Mouse (Mus musculus) stomach, embryonic 16.5 days (tissue): ENCODE results near the gene Rassf3. TPM values are rescaled to one million over a fixed set of nuclear protein-coding genes. Genes with fewer than 3 reads are reported as not detected.

ENCODE experiments used
- ATAC-seq: fragments of 200-750 bp; cut with Nextera tagmentation; 2 replicates; pipeline ENCODE4 v1.8.0; 2017; ENCODE audit warnings: moderate number of reproducible peaks, moderate TSS enrichment; ENCODE audit not compliant: insufficient read depth, low FRiP score
- H3K27ac ChIP-seq: fragments of 300-500 bp; sonication (generic); 2 replicates; pipeline ENCODE4 v1.5.1; 2014; ENCODE audit warnings: low read length
- H3K27me3 ChIP-seq: fragments of 300-500 bp; sonication (generic); 2 replicates; pipeline ENCODE4 v1.6.1; 2014; ENCODE audit warnings: low read length, control low read depth, mixed read lengths; ENCODE audit not compliant: control insufficient read depth, insufficient read depth
- H3K36me3 ChIP-seq: fragments of 300-500 bp; sonication (generic); 2 replicates; pipeline ENCODE4 v1.6.1; 2014; ENCODE audit warnings: low read length; ENCODE audit not compliant: control insufficient read depth, insufficient read depth
- H3K4me1 ChIP-seq: fragments of 300-500 bp; sonication (generic); 2 replicates; pipeline ENCODE4 v1.6.1; 2014; ENCODE audit warnings: low read length, control low read depth, mixed read lengths; ENCODE audit not compliant: control insufficient read depth, insufficient read depth
- H3K4me2 ChIP-seq: fragments of 300-500 bp; sonication (generic); 2 replicates; pipeline ENCODE4 v1.6.1; 2014; ENCODE audit warnings: low read depth, low read length, mixed read lengths
- H3K4me3 ChIP-seq: fragments of 300-500 bp; sonication (generic); replicated peaks from 2 replicates; pipeline ENCODE4 v1.5.1; 2014; ENCODE audit warnings: mild to moderate bottlenecking, low read length
- H3K9ac ChIP-seq: fragments of 300-500 bp; sonication (generic); 2 replicates; pipeline ENCODE4 v1.6.1; 2014; ENCODE audit warnings: low read length
- H3K9me3 ChIP-seq: fragments of 300-500 bp; sonication (generic); replicated peaks from 2 replicates; pipeline ENCODE4 v1.6.1; 2016; ENCODE audit warnings: low read length, control low read depth; ENCODE audit not compliant: control insufficient read depth
- WGBS: fragments of 180-500 bp; shearing (Covaris S2); extraction: QIAGEN DNeasy Blood & Tissue Kit; methylation state at CpG from one replicate; pipeline ENCODE4 v1.1.7; 2014; 5-methylcytosine and 5-hydroxymethylcytosine counted together
- polyA plus RNA-seq: library from polyadenylated mRNA; unstranded; fragments of >200 nt; fragmentation: Nextera tagmentation; extraction: Ambion mirVana; gene quantifications from 2 replicates; pipeline ENCODE4 v1.2.1, GENCODE M21; 2015

Rassf3 gene
- polyA plus RNA-seq, 1 experiment from 2014 or later: 22.0 TPM

- 43% methylated on average over 7 of the region's 7 CpGs for WGBS
- Histone ChIP-seq H3K36me3 (no peaks in the 10 kb centered on the region), H3K27me3 (no peaks in the 10 kb centered on the region), H3K9ac (no peak overlapping the region; the same call in 1 of the 2 replicates), H3K27ac (peak overlapping the region; percentile 50), H3K9me3 (no peaks in the 10 kb centered on the region), H3K4me2 (peak overlapping the region; percentile 64), H3K4me3 (no peak overlapping the region), H3K4me1 (peaks cover 33% of the 10 kb centered on the region)
- ATAC-seq: no peak
These were observed 29.8 kb upstream of the Rassf3 start for GRCm38 (mm10) chr10:121505929-121506328.

GRCm38 (mm10) chr10:121504973-121505911, 29.1 kb upstream of the Rassf3 start:
- no peaks in the 10 kb centered on the region for H3K36me3 ChIP-seq
- peaks cover 31% of the 10 kb centered on the region for H3K4me1 ChIP-seq
- H3K9ac ChIP-seq: peak overlapping the region; percentile 67
- ATAC-seq: peak; percentile 78
- H3K4me2 ChIP-seq: peak overlapping the region; percentile 64
- peak overlapping the region; percentile 50 for H3K27ac ChIP-seq
- H3K27me3 ChIP-seq: no peaks in the 10 kb centered on the region
- H3K4me3 ChIP-seq: peak overlapping the region; percentile 46
- H3K9me3 ChIP-seq: no peaks in the 10 kb centered on the region
- 14% methylated on average over 35 of the region's 35 CpGs for WGBS

- no peaks in the 10 kb centered on the region for H3K9me3 ChIP-seq
- peaks cover 21% of the 10 kb centered on the region for H3K4me1 ChIP-seq
- 67% methylated on average over 5 of the region's 5 CpGs for WGBS
- H3K9ac ChIP-seq: no peak overlapping the region
- no peak for ATAC-seq
- no peaks in the 10 kb centered on the region for H3K36me3 ChIP-seq
- H3K4me3 ChIP-seq: no peak overlapping the region
- no peak overlapping the region for H3K27ac ChIP-seq
- no peaks in the 10 kb centered on the region for H3K27me3 ChIP-seq
- no peak overlapping the region for H3K4me2 ChIP-seq
These were observed 25.0 kb upstream of the Rassf3 start for GRCm38 (mm10) chr10:121501160-121501559.

- H3K9ac ChIP-seq: no peak overlapping the region
- ATAC-seq: peak; percentile 65; the same call in 1 of the 2 replicates
These were observed 23.9 kb upstream of the Rassf3 start for GRCm38 (mm10) chr10:121500034-121500433.

DNA sequence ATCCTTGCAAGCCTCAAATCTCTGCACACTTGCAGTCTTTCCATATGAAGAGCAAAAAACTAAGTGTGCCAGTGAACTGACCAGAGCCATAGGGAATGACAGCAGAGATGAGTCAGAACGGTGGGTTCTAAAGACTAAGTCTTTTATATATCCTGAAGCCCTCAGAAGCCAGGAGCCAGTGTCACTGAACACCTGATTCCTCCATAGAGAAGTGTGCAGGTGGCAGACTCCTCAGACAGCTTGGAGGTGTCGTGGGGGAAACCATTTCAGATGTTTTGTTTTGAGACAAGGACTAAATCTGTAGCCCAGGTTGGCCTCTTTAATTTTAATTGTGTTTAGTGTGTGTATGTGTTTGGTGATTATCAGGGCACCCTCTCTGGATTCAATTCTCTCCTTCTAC, 22.9 kb upstream of the Rassf3 start:
- Histone ChIP-seq H3K9me3 (no peaks in the 10 kb centered on the region), H3K9ac (no peak overlapping the region), H3K4me2 (no peak overlapping the region), H3K27me3 (no peaks in the 10 kb centered on the region), H3K27ac (no peak overlapping the region), H3K36me3 (no peaks in the 10 kb centered on the region), H3K4me1 (peaks cover 7% of the 10 kb centered on the region), H3K4me3 (no peak overlapping the region)
- WGBS: 73% methylated on average over 2 of the region's 2 CpGs
- no peak for ATAC-seq

More at GRCm38 (mm10) chr10:121500034-121500433, 23.9 kb upstream of the Rassf3 start:
- Histone ChIP-seq H3K27ac (no peak overlapping the region; the same call in 1 of the 2 replicates), H3K4me2 (no peak overlapping the region), H3K36me3 (no peaks in the 10 kb centered on the region), H3K9me3 (no peaks in the 10 kb centered on the region), H3K27me3 (no peaks in the 10 kb centered on the region), H3K4me1 (peaks cover 12% of the 10 kb centered on the region), H3K4me3 (no peak overlapping the region)
- WGBS: 52% methylated on average over 5 of the region's 5 CpGs

DNA sequence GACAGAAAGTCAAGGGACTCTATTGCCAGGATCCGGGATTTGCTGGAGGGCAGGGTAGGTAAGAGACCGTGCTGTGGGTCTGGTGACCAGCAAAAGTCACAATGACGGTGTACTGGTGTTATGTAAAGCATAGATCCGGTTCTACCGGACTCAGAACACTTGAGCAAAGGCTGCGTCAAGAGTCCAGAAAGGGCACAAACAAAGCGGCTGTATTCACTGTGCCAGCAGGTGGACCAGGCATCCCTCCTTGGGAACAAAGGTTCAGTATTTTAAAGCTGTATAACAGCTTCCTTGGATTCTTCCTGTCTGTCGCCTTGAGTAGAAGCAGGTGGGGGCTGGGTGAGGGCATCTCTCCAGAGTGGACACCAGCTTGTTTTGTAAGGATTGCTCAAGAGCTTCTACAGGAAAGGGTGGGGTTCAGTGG, 22.3 kb upstream of the Rassf3 start:
- WGBS: 53% methylated on average over 8 of the region's 8 CpGs
- Histone ChIP-seq H3K4me3 (no peak overlapping the region), H3K4me2 (no peak overlapping the region), H3K36me3 (no peaks in the 10 kb centered on the region), H3K27me3 (no peaks in the 10 kb centered on the region), H3K4me1 (peaks cover 7% of the 10 kb centered on the region), H3K9me3 (no peaks in the 10 kb centered on the region), H3K9ac (no peak overlapping the region), H3K27ac (peak overlapping the region; percentile 36)
- peak; percentile 65; the same call in 1 of the 2 replicates for ATAC-seq

DNA sequence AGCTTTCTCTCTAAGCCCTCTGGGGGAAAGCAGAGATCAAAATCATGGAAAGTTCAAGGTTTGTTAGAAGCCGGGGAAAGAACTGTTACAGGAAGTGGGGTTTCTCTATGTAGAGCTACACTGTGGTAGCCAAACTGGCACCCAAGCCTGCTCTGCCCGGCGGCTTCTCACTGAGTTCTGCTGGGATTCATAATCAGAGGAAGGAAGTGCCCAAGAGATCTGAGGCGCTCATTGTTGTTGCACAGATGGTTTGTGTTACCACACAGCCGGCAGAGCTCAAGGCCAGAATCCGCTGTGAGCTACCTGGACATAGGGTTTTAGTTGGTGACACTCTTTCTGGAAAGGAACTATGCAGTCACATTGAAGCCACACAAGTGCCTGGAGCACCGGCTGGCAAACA, 21.8 kb upstream of the Rassf3 start:
- no peak overlapping the region for H3K4me3 ChIP-seq
- no peaks in the 10 kb centered on the region for H3K27me3 ChIP-seq
- no peak overlapping the region for H3K9ac ChIP-seq
- WGBS: 74% methylated on average over 7 of the region's 7 CpGs
- no peak overlapping the region for H3K4me2 ChIP-seq
- H3K9me3 ChIP-seq: no peaks in the 10 kb centered on the region
- H3K36me3 ChIP-seq: no peaks in the 10 kb centered on the region
- ATAC-seq: no peak
- peak overlapping the region; percentile 36 for H3K27ac ChIP-seq
- peaks cover 9% of the 10 kb centered on the region for H3K4me1 ChIP-seq

DNA sequence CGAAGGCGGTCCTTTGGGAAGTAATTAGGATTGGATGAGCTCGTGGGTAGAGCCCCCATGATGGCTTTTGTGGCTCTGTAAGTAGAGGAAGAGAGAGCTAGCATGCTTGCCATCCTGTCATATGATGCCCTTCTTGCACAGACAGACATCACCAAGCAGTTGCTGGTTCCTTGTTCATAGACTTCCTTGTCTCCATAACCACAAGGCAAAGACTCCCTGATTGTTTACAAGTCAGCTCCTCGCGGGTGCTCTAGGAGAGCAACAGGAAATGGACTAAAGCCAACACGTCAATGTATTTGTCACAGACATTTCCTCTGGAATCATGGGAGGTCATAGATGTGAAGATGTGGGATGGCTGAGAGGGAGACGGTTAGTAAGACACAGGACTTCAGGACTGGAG, 20.5 kb upstream of the Rassf3 start:
- H3K27me3 ChIP-seq: no peaks in the 10 kb centered on the region
- H3K27ac ChIP-seq: 0 out of 2 replicates have a peak overlapping the region, but pooled peaks have one; percentile 4
- H3K4me1 ChIP-seq: peaks cover 9% of the 10 kb centered on the region
- H3K9me3 ChIP-seq: no peaks in the 10 kb centered on the region
- H3K9ac ChIP-seq: no peak overlapping the region
- 57% methylated on average over 7 of the region's 7 CpGs for WGBS
- H3K4me3 ChIP-seq: no peak overlapping the region
- H3K4me2 ChIP-seq: no peak overlapping the region
- ATAC-seq: 0 out of 2 replicates have a peak, but pooled peaks have one; percentile 23
- no peaks in the 10 kb centered on the region for H3K36me3 ChIP-seq

DNA sequence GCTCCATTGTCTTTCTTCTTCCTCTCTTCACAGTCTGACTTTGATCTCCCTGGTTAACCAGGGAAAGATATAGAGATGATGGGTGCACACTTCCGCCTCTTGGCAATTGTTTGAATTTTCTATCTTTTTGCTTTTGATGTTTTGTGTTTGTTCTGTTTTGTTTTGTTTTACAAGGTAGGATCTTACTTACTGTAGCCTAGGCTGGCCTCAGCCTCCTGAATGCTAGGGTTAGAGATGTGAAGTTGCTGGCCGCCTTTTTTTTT, 17.9 kb upstream of the Rassf3 start:
- Histone ChIP-seq H3K27ac (peak overlapping the region; percentile 66; the same call in 1 of the 2 replicates), H3K9me3 (no peaks in the 10 kb centered on the region), H3K4me3 (no peak overlapping the region), H3K36me3 (no peaks in the 10 kb centered on the region), H3K9ac (no peak overlapping the region), H3K27me3 (no peaks in the 10 kb centered on the region), H3K4me1 (peaks cover 6% of the 10 kb centered on the region; the same call in 1 of the 2 replicates), H3K4me2 (no peak overlapping the region)
- no peak for ATAC-seq
- WGBS: 91% methylated on average over 2 of the region's 2 CpGs
